Mouse (Mus musculus) hindbrain, embryonic 14.5 days (tissue): ENCODE measurements around the gene Dach1. TPM values are rescaled to one million over a fixed set of nuclear protein-coding genes. Genes with fewer than 3 reads are reported as not detected.

Experiments used
- ATAC-seq: fragments of 200-750 bp; cut with Nextera tagmentation; 2 replicates; pipeline ENCODE4 v1.8.0; 2017; ENCODE audit warnings: moderate number of reproducible peaks, mild to moderate bottlenecking, moderate TSS enrichment, moderate library complexity; ENCODE audit not compliant: low FRiP score
- DNase-seq: peaks from one replicate; pipeline ENCODE4 v3.0.0-alpha.2; 2015; ENCODE audit warnings: low spot score
- H3K27ac ChIP-seq: fragments of 300-500 bp; sonication (generic); 2 replicates; pipeline ENCODE4 v1.5.1; 2014; ENCODE audit warnings: mild to moderate bottlenecking, moderate library complexity
- H3K27me3 ChIP-seq: fragments of 300-500 bp; sonication (generic); 2 replicates; pipeline ENCODE4 v1.6.1; 2014; ENCODE audit warnings: mild to moderate bottlenecking, low read length, mixed read lengths; ENCODE audit not compliant: control insufficient read depth, insufficient read depth
- H3K36me3 ChIP-seq: fragments of 300-500 bp; sonication (generic); replicated peaks from 2 replicates; pipeline ENCODE4 v1.6.1; 2014; ENCODE audit not compliant: control insufficient read depth, insufficient read depth
- H3K4me1 ChIP-seq: fragments of 300-500 bp; sonication (generic); replicated peaks from 2 replicates; pipeline ENCODE4 v1.6.1; 2014; ENCODE audit warnings: antibody characterized with exemption, low read length, mixed read lengths; ENCODE audit not compliant: control insufficient read depth, insufficient read depth
- H3K4me2 ChIP-seq: fragments of 300-500 bp; sonication (generic); replicated peaks from 2 replicates; pipeline ENCODE4 v1.6.1; 2014; ENCODE audit warnings: mild to moderate bottlenecking, moderate library complexity
- H3K4me3 ChIP-seq: fragments of 300-500 bp; sonication (generic); replicated peaks from 2 replicates; pipeline ENCODE4 v1.5.1; 2014; ENCODE audit warnings: mild to moderate bottlenecking, low read length
- H3K9ac ChIP-seq: fragments of 300-500 bp; sonication (generic); 2 replicates; pipeline ENCODE4 v1.6.1; 2014
- H3K9me3 ChIP-seq: fragments of 300-500 bp; sonication (generic); 2 replicates; pipeline ENCODE4 v1.6.1; 2016; ENCODE audit warnings: low read length; ENCODE audit not compliant: control insufficient read depth
- WGBS: fragments of 180-500 bp; shearing (Covaris S2); extraction: QIAGEN DNeasy Blood & Tissue Kit; methylation state at CpG from one replicate; pipeline ENCODE4 v1.1.7; 2014; 5-methylcytosine and 5-hydroxymethylcytosine counted together
- polyA plus RNA-seq: library from polyadenylated mRNA; unstranded; fragments of >200 nt; fragmentation: Nextera tagmentation; extraction: Ambion mirVana; gene quantifications from 2 replicates; pipeline ENCODE4 v1.2.1, GENCODE M21; 2014

The Dach1 gene
- polyA plus RNA-seq, 1 experiment from 2014 or later: 24.7 TPM

DNA sequence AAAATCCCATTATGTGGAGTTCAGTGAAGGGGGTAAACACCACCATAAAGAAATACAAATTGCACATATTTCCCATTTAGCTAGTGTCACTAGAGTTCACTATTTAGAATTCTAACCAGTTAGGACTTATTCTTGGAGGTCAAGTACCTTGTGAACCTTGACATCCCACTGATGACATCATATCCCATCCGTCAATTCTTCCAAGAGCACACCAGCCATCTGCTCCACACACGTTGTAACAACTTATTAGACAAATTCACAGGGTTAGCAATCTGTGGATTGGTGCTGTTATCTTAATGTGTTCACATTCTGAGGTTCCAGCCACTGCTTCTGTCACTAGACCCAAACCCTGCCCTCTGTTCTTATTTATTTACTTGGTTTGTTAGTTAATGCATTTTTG is 312.3 kb downstream of the Dach1 start:
- Histone ChIP-seq H3K27me3 (no peaks in the 10 kb centered on the region), H3K4me2 (no peak overlapping the region), H3K4me3 (no peak overlapping the region), H3K27ac (no peak overlapping the region), H3K4me1 (no peaks in the 10 kb centered on the region), H3K9me3 (no peaks in the 10 kb centered on the region), H3K9ac (no peak overlapping the region), H3K36me3 (no peaks in the 10 kb centered on the region)
- no peak for ATAC-seq
- 27% methylated on average over 2 of the region's 2 CpGs for WGBS
- no peak for DNase-seq

DNA sequence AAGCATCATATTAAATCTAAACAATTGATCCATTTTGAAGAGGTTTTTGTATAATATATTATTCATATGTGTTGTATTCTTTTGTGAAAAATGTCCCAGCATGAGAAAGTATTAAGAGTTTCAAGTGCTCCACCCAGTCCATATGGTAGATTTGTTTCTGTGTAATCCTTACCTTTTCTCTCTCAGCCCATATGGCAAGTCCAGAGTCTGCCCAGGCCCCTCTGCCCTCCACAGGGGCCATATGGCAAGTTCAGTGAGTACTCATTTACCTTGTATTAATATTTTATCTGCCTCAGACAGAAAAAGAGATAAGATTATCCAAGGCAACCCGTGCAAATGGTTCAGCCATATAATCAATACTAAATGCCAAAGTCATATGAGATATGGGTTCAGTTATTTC is 314.2 kb downstream of the Dach1 start:
- Histone ChIP-seq H3K27me3 (no peaks in the 10 kb centered on the region), H3K4me3 (no peak overlapping the region), H3K4me2 (no peak overlapping the region), H3K9me3 (no peaks in the 10 kb centered on the region), H3K4me1 (no peaks in the 10 kb centered on the region), H3K27ac (no peak overlapping the region), H3K9ac (no peak overlapping the region), H3K36me3 (no peaks in the 10 kb centered on the region)
- ATAC-seq (peak; percentile 40; the same call in 1 of the 2 replicates), DNase-seq (no peak)
- 43% methylated on average over 1 of the region's 1 CpGs for WGBS

DNA sequence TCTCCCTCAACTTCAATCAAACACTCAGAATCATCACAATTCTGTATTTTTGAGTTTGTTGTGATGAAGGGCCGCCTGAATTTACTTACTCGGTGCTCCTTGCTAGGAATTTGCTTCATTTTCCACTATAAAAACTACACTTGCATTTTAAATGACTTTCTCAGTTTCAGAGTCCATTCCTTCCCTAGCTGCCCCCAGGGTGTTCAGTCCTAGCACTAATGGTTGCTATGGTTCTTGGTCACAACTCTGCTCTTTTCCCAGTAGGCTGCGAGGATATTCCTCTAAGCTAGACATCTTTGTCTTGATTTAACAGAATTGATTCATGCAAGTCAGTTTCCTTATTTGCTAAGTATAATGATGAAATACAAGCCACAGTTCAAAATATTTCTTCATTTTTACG is 319.1 kb downstream of the Dach1 start:
- no peaks in the 10 kb centered on the region for H3K4me1 ChIP-seq
- no peaks in the 10 kb centered on the region for H3K27me3 ChIP-seq
- no peak overlapping the region for H3K4me2 ChIP-seq
- ATAC-seq (no peak), DNase-seq (no peak)
- H3K36me3 ChIP-seq: no peaks in the 10 kb centered on the region
- no peak overlapping the region for H3K27ac ChIP-seq
- H3K4me3 ChIP-seq: no peak overlapping the region
- H3K9me3 ChIP-seq: no peaks in the 10 kb centered on the region
- 59% methylated on average over 4 of the region's 4 CpGs for WGBS
- no peak overlapping the region for H3K9ac ChIP-seq

DNA sequence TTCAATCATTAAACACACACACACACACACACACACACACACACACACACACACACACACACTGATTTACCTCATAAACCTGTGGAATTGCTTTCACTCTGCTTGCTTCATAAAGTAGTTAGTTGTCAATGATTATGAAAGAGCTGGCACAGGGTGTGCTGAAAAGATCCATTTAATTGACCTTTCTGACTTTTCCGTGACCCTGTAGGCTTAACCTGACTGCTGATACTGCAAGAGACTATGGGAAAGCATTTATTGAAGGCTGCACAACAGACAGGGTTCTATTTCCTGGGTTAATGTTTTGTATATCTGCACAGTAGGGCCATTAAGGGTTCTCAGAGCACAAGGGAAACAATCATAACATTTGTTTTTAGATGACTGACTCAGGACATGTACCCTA is 321.9 kb downstream of the Dach1 start:
- Histone ChIP-seq H3K9me3 (no peaks in the 10 kb centered on the region), H3K4me3 (no peak overlapping the region), H3K27ac (no peak overlapping the region), H3K9ac (no peak overlapping the region), H3K4me2 (no peak overlapping the region), H3K4me1 (no peaks in the 10 kb centered on the region), H3K27me3 (no peaks in the 10 kb centered on the region), H3K36me3 (no peaks in the 10 kb centered on the region)
- no peak for ATAC-seq
- WGBS: 50% methylated on average over 1 of the region's 1 CpGs
- no peak for DNase-seq

DNA sequence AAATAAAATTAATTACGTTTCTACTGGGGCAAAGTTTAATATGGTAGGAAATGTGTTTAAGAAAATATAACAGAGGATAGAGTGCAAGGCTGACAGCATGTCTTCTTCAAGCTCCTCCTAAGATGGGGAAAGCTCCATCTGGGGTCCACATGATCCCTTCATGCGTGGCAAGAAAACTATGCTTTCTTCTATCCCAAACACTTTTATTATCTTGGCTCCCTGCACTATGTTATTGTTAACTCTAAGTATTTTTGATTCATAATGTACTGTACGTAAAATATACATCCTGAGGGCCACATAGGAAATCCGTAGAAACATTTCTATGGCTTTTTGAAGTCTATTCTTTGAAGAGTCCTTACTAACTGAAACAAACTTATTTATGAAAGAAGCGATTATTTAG is 330.3 kb downstream of the Dach1 start:
- no peaks in the 10 kb centered on the region for H3K9me3 ChIP-seq
- no peak overlapping the region for H3K4me3 ChIP-seq
- no peak overlapping the region for H3K4me2 ChIP-seq
- ATAC-seq: no peak
- H3K4me1 ChIP-seq: no peaks in the 10 kb centered on the region
- no peaks in the 10 kb centered on the region for H3K36me3 ChIP-seq
- no peak overlapping the region for H3K27ac ChIP-seq
- WGBS: 91% methylated on average over 5 of the region's 5 CpGs
- no peak overlapping the region for H3K9ac ChIP-seq
- H3K27me3 ChIP-seq: no peaks in the 10 kb centered on the region
- DNase-seq: no peak

DNA sequence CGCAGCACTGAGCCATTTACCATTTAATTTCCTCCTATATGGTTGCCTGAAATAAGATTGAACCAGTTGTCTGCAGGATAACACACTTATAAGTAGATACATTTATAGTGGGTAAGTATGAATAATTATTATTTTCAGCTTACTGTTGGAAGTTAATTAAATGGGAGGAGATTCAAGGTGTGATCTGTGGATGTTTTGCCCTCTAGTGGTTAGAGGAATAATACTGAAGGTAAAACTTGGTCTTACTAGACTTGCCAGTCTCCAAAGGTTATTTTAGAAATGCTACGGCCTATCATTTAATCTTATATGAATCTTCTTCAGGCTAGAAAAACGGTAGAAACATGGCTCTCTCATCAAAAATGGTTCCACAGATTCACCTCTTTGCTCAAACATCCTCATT is 339.7 kb downstream of the Dach1 start:
- 77% methylated on average over 3 of the region's 3 CpGs for WGBS
- DNase-seq: no peak
- Histone ChIP-seq H3K4me1 (no peaks in the 10 kb centered on the region), H3K36me3 (no peaks in the 10 kb centered on the region), H3K9me3 (no peaks in the 10 kb centered on the region), H3K4me2 (no peak overlapping the region), H3K4me3 (no peak overlapping the region), H3K27ac (no peak overlapping the region), H3K27me3 (no peaks in the 10 kb centered on the region), H3K9ac (no peak overlapping the region)
- ATAC-seq: no peak

DNA sequence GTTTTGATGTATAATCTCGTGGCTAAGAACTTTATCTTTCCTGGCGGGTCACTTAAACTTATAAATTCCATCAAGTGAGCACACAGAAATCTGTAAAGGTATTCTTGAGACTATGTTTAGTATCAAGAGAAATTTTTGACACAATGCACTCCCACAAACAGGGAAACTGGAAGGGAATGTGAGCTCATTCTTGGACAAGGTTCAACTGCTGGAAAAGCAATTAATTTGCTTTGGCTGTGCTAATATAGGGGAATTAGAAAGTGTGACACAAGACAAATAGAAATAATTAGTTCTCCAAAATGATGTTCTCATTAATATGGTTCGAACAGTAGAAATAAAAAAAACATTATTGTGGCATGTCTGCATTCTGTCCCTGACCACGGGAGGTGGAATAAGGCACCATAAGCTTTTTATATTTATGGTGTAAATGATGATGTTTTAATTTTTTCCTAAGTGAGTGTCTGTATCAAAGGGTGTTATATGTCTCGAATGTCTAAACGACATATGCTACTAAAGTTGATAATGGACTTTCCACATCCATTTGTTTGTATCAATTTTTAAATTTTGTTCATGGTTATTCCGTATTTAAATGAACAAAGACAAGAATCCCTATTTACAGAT is 354.9 kb downstream of the Dach1 start:
- peak; percentile 63 for DNase-seq
- Histone ChIP-seq H3K9ac (no peak overlapping the region), H3K4me1 (peaks cover 3% of the 10 kb centered on the region; the same call in 1 of the 2 replicates), H3K36me3 (no peaks in the 10 kb centered on the region), H3K4me2 (no peak overlapping the region), H3K27me3 (no peaks in the 10 kb centered on the region), H3K27ac (no peak overlapping the region), H3K9me3 (no peaks in the 10 kb centered on the region), H3K4me3 (no peak overlapping the region)
- 0 out of 2 replicates have a peak, but pooled peaks have one; percentile 27 for ATAC-seq
- WGBS: 61% methylated on average over 7 of the region's 7 CpGs

DNA sequence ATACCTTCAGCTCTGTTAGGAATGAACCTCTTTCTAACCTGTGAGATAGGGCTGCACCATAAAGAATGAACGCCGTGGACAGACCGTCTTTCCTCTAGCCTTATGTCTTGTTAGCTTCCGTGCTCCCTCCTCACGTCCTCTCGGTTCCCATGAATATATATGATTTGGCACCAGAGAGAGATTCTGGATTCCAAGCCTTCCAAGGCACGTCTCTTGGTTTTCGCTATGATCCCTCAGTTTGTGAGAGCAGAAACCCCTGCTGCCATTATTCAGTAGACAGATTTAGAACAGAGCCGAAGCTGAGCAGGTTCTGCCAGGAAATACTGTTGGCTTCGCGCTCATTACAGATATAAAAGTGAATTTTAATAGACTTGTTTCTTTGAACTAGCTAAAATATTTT is 356.0 kb downstream of the Dach1 start:
- no peak overlapping the region for H3K4me2 ChIP-seq
- H3K36me3 ChIP-seq: no peaks in the 10 kb centered on the region
- DNase-seq: no peak
- no peak overlapping the region for H3K4me3 ChIP-seq
- H3K27me3 ChIP-seq: no peaks in the 10 kb centered on the region
- no peak overlapping the region for H3K9ac ChIP-seq
- 51% methylated on average over 11 of the region's 11 CpGs for WGBS
- ATAC-seq: no peak
- no peak overlapping the region; the same call in 1 of the 2 replicates for H3K27ac ChIP-seq
- no peaks in the 10 kb centered on the region for H3K9me3 ChIP-seq
- H3K4me1 ChIP-seq: peaks cover 3% of the 10 kb centered on the region; the same call in 1 of the 2 replicates

DNA sequence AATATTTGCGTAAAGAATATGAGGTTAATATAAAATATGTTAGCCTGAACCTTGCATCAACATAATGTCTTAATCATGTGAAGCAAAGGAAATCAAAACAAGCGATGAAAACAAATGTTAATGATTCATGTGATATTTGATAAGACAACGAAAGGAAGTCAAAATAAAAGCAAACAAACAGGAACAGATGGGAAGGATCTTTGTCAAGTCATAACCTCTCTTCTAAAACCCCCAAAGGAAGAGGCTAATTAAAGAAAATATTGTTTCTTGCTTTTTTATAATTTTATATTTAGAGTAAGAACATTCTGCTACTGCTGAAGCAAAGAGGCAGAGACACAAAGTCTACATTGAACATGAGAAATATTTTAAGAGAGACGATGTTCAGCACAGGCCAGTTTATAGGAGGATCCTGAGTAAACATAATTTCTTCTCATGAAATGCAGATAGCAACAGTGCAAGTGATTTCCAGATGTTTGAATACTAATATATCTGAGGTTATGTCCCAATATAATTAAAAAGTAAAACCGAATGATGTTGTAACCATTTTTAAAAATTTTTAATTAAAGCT is 374.1 kb downstream of the Dach1 start:
- no peak overlapping the region for H3K4me3 ChIP-seq
- ATAC-seq: no peak
- WGBS: 87% methylated on average over 5 of the region's 5 CpGs
- H3K4me2 ChIP-seq: no peak overlapping the region
- no peak overlapping the region for H3K27ac ChIP-seq
- H3K27me3 ChIP-seq: no peaks in the 10 kb centered on the region
- no peak overlapping the region for H3K9ac ChIP-seq
- DNase-seq: no peak
- H3K9me3 ChIP-seq: no peaks in the 10 kb centered on the region
- no peaks in the 10 kb centered on the region for H3K4me1 ChIP-seq
- H3K36me3 ChIP-seq: no peaks in the 10 kb centered on the region
